Mouse (Mus musculus) forebrain, embryonic 16.5 days (tissue): ENCODE measurements around the gene Fermt2. TPM values are rescaled to one million over a fixed set of nuclear protein-coding genes. Genes with fewer than 3 reads are reported as not detected.
"Not testable (repeated sequence)": the region's sequence is repeated elsewhere in the genome, so short reads cannot be mapped to it uniquely, and the experiment has no call there.

Experiments used
- ATAC-seq: fragments of 200-750 bp; cut with Nextera tagmentation; 2 replicates; pipeline ENCODE4 v1.8.0; 2017; ENCODE audit warnings: mild to moderate bottlenecking, moderate library complexity
- H3K27ac ChIP-seq: fragments of 300-500 bp; sonication (generic); 2 replicates; pipeline ENCODE4 v1.5.1; 2014; ENCODE audit warnings: low read length, control low read depth
- H3K27me3 ChIP-seq: fragments of 300-500 bp; sonication (generic); replicated peaks from 2 replicates; pipeline ENCODE4 v1.6.1; 2014; ENCODE audit warnings: low read length; ENCODE audit not compliant: control insufficient read depth, insufficient read depth
- H3K36me3 ChIP-seq: fragments of 300-500 bp; sonication (generic); 2 replicates; pipeline ENCODE4 v1.6.1; 2014; ENCODE audit not compliant: control insufficient read depth, insufficient read depth
- H3K4me1 ChIP-seq: fragments of 300-500 bp; sonication (generic); replicated peaks from 2 replicates; pipeline ENCODE4 v1.6.1; 2014; ENCODE audit warnings: low read length; ENCODE audit not compliant: control insufficient read depth, insufficient read depth
- H3K4me2 ChIP-seq: fragments of 300-500 bp; sonication (generic); 2 replicates; pipeline ENCODE4 v1.6.1; 2014; ENCODE audit warnings: mild to moderate bottlenecking, low read length, control low read depth
- H3K4me3 ChIP-seq: fragments of 300-500 bp; sonication (generic); replicated peaks from 2 replicates; pipeline ENCODE4 v1.5.1; 2014; ENCODE audit warnings: mild to moderate bottlenecking, low read length, control low read depth
- H3K9ac ChIP-seq: fragments of 300-500 bp; sonication (generic); replicated peaks from 2 replicates; pipeline ENCODE4 v1.6.1; 2014; ENCODE audit warnings: low read depth, low read length, control low read depth
- H3K9me3 ChIP-seq: fragments of 300-500 bp; sonication (generic); 2 replicates; pipeline ENCODE4 v1.6.1; 2016; ENCODE audit warnings: low read length; ENCODE audit not compliant: control insufficient read depth
- WGBS: fragments of 180-500 bp; shearing (Covaris S2); extraction: QIAGEN DNeasy Blood & Tissue Kit; methylation state at CpG from one replicate; pipeline ENCODE4 v1.1.7; 2014; 5-methylcytosine and 5-hydroxymethylcytosine counted together
- polyA plus RNA-seq: library from polyadenylated mRNA; unstranded; fragments of >200 nt; fragmentation: Nextera tagmentation; extraction: Ambion mirVana; gene quantifications from 2 replicates; pipeline ENCODE4 v1.2.1, GENCODE M21; 2015

Fermt2 gene
- polyA plus RNA-seq, 1 experiment from 2014 or later: 58.6 TPM

DNA sequence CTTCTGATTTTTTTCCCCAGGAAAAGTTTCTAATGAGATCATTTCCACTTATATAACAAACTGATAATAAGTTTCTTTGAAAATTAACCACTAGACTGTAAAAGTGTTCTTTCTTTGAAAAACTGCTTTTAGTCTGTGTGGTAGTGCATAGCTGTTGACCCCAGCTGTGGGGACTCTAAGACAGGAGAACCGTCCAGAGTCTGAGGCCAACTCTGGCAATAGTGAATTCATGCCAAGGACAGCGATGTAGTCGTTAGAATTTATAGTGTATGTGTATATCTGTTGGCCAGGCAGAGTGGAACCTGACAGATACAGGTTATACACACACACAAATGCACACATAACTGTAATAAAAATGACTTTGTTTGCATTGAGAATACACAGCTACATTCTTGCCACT is 51.4 kb downstream of the Fermt2 start:
- no peaks in the 10 kb centered on the region for H3K9me3 ChIP-seq
- H3K36me3 ChIP-seq: peaks cover 10% of the 10 kb centered on the region; the same call in 1 of the 2 replicates
- no peak overlapping the region for H3K27ac ChIP-seq
- H3K4me3 ChIP-seq: no peak overlapping the region
- no peak overlapping the region for H3K9ac ChIP-seq
- H3K4me1 ChIP-seq: no peaks in the 10 kb centered on the region
- WGBS: 69% methylated on average over 3 of the region's 3 CpGs
- H3K4me2 ChIP-seq: no peak overlapping the region
- no peak for ATAC-seq
- no peaks in the 10 kb centered on the region for H3K27me3 ChIP-seq

GRCm38 (mm10) chr14:45477651-45478050 is 52.3 kb downstream of the Fermt2 start:
- Histone ChIP-seq H3K36me3 (peaks cover 13% of the 10 kb centered on the region; the same call in 1 of the 2 replicates), H3K9ac (no peak overlapping the region), H3K4me3 (no peak overlapping the region), H3K9me3 (no peaks in the 10 kb centered on the region), H3K27ac (no peak overlapping the region), H3K27me3 (no peaks in the 10 kb centered on the region), H3K4me2 (no peak overlapping the region), H3K4me1 (no peaks in the 10 kb centered on the region)
- no peak for ATAC-seq
- WGBS: 81% methylated on average over 8 of the region's 8 CpGs

GRCm38 (mm10) chr14:45476990-45477389 is 52.9 kb downstream of the Fermt2 start:
- Histone ChIP-seq H3K27me3 (no peaks in the 10 kb centered on the region), H3K9ac (no peak overlapping the region), H3K27ac (no peak overlapping the region), H3K9me3 (no peaks in the 10 kb centered on the region), H3K4me1 (no peaks in the 10 kb centered on the region), H3K4me2 (no peak overlapping the region), H3K36me3 (peaks cover 13% of the 10 kb centered on the region; the same call in 1 of the 2 replicates), H3K4me3 (no peak overlapping the region)
- ATAC-seq: no peak
- 93% methylated on average over 7 of the region's 7 CpGs for WGBS

DNA sequence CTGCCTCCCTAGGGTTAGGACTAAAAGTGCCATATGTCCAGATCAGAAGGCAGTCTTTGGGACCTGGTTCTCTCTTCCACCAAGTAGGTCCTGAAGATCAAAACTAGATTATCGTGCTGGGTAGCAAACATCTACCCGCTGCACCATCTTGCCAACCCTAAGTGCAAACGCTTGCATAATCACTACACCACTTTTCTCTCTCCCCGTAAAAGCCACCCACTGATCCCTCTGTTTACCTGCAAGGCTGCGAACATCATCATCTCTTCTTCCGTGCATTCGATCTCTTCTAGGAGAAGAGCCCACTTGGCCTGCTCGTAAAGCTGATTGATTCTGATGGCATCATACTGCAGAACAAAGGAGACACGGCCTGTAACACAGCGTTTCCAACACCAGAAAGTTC is 57.4 kb downstream of the Fermt2 start:
- H3K27ac ChIP-seq: no peak overlapping the region
- H3K4me2 ChIP-seq: no peak overlapping the region
- WGBS: 93% methylated on average over 10 of the region's 10 CpGs
- no peaks in the 10 kb centered on the region for H3K4me1 ChIP-seq
- H3K4me3 ChIP-seq: no peak overlapping the region
- peaks cover 12% of the 10 kb centered on the region for H3K36me3 ChIP-seq
- H3K9ac ChIP-seq: no peak overlapping the region
- no peaks in the 10 kb centered on the region for H3K9me3 ChIP-seq
- no peak for ATAC-seq
- no peaks in the 10 kb centered on the region for H3K27me3 ChIP-seq

GRCm38 (mm10) chr14:45469446-45469845 is 60.5 kb downstream of the Fermt2 start:
- no peak overlapping the region for H3K9ac ChIP-seq
- WGBS: 94% methylated on average over 8 of the region's 8 CpGs
- H3K4me3 ChIP-seq: no peak overlapping the region
- no peak overlapping the region for H3K4me2 ChIP-seq
- ATAC-seq: no peak
- H3K36me3 ChIP-seq: peaks cover 18% of the 10 kb centered on the region
- H3K27ac ChIP-seq: no peak overlapping the region
- no peaks in the 10 kb centered on the region for H3K4me1 ChIP-seq
- no peaks in the 10 kb centered on the region for H3K27me3 ChIP-seq
- no peaks in the 10 kb centered on the region for H3K9me3 ChIP-seq

- ATAC-seq, H3K27ac ChIP-seq, H3K9ac ChIP-seq, H3K4me2 ChIP-seq, H3K4me3 ChIP-seq, H3K9me3 ChIP-seq, H3K27me3 ChIP-seq: not testable (repeated sequence)
- peaks cover 12% of the 10 kb centered on the region for H3K4me1 ChIP-seq
- peaks cover 21% of the 10 kb centered on the region for H3K36me3 ChIP-seq
- 92% methylated on average over 8 of the region's 8 CpGs for WGBS
Observed at GRCm38 (mm10) chr14:45466371-45466770, 63.5 kb downstream of the Fermt2 start.

- Histone ChIP-seq H3K36me3 (peaks cover 29% of the 10 kb centered on the region), H3K27me3 (no peaks in the 10 kb centered on the region), H3K27ac (no peak overlapping the region), H3K4me2 (no peak overlapping the region), H3K9me3 (no peaks in the 10 kb centered on the region), H3K4me1 (peaks cover 12% of the 10 kb centered on the region), H3K9ac (no peak overlapping the region), H3K4me3 (no peak overlapping the region)
- WGBS: 73% methylated on average over 19 of the region's 19 CpGs
- no peak for ATAC-seq
Observed at GRCm38 (mm10) chr14:45464036-45465035, 65.6 kb downstream of the Fermt2 start.

- Histone ChIP-seq H3K4me3 (no peak overlapping the region), H3K4me1 (peaks cover 12% of the 10 kb centered on the region), H3K9ac (no peak overlapping the region), H3K27me3 (no peaks in the 10 kb centered on the region), H3K36me3 (peaks cover 28% of the 10 kb centered on the region), H3K27ac (no peak overlapping the region), H3K4me2 (no peak overlapping the region), H3K9me3 (no peaks in the 10 kb centered on the region)
- WGBS: 23% methylated on average over 10 of the region's 10 CpGs
- no peak for ATAC-seq
Observed at GRCm38 (mm10) chr14:45463599-45463998, 66.3 kb downstream of the Fermt2 start.

- H3K4me3 ChIP-seq: no peak overlapping the region
- no peak overlapping the region for H3K9ac ChIP-seq
- ATAC-seq: peak; percentile 20; the same call in 1 of the 2 replicates
- peak overlapping the region; percentile 13; the same call in 1 of the 2 replicates for H3K27ac ChIP-seq
- WGBS: 37% methylated on average over 10 of the region's 10 CpGs
- no peaks in the 10 kb centered on the region for H3K27me3 ChIP-seq
- no peaks in the 10 kb centered on the region for H3K9me3 ChIP-seq
- H3K4me2 ChIP-seq: no peak overlapping the region
- H3K4me1 ChIP-seq: peaks cover 12% of the 10 kb centered on the region
- peaks cover 28% of the 10 kb centered on the region for H3K36me3 ChIP-seq
Observed at GRCm38 (mm10) chr14:45462875-45463475, 66.9 kb downstream of the Fermt2 start.
